Mouse (Mus musculus): Measurements from ENCODE around the gene Ptpra. TPM values are rescaled to one million over a fixed set of nuclear protein-coding genes. Genes with fewer than 3 reads are reported as not detected.

Gene Ptpra
- polyA plus RNA-seq, 1 experiment from 2014 or later: 104 TPM

- Histone ChIP-seq H3K4me3 (peak overlapping the region; percentile 87), H3K27me3 (peaks cover 12% of the 10 kb centered on the region), H3K27ac (peak overlapping the region; percentile 77), H3K36me3 (no peaks in the 10 kb centered on the region), H3K9me3 (no peaks in the 10 kb centered on the region), H3K9ac (peak overlapping the region; percentile 92), H3K4me1 (peaks cover 29% of the 10 kb centered on the region), H3K4me2 (replicated peaks) (peak overlapping the region; percentile 78)
- ATAC-seq (ENCODE audit: low FRiP score, low read depth): peak; percentile 88
- WGBS: under 1% methylated on average over 47 of the region's 47 CpGs
These were observed 337 bp downstream of the Ptpra start for GRCm38 (mm10) chr2:130450434-130450796.

DNA sequence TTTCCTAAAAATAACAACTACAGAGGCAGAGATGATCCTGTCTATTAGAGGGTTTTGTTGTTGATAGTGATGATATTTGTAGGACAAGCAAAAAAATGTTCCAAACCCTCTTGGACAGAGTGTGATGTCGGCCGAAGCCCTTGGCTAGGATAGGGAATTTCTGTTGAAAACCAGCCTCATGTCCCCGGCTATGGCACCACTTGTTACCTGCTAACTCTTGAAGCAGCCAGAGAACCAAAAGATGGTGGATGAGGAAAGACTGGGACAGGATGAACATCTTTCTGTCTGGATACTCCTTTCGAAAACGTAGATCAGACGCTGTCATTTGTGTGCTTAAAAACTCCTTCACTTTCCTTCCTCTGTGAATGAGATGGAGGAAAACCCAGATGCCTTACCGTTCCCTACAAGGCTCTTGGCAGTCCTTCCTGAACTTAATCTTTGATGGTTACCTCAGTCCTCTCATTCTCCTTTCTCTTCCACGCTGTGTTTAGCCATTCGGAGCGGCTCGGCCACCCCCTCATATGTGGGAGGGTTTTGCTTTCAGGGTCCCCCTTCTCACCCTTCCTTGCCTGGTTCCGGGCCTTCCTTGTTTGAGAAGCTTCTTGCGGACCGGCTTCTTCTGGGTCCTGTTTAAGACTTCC lies 1.1 kb downstream of the Ptpra start:
- Histone ChIP-seq H3K27ac (no peak overlapping the region), H3K4me1 (peaks cover 29% of the 10 kb centered on the region), H3K9me3 (no peaks in the 10 kb centered on the region), H3K4me3 (peak overlapping the region; percentile 87), H3K9ac (peak overlapping the region; percentile 92), H3K36me3 (no peaks in the 10 kb centered on the region), H3K4me2 (replicated peaks) (peak overlapping the region; percentile 78), H3K27me3 (peaks cover 12% of the 10 kb centered on the region)
- ATAC-seq (ENCODE audit: low FRiP score, low read depth): no peak
- WGBS: 68% methylated on average over 14 of the region's 14 CpGs

DNA sequence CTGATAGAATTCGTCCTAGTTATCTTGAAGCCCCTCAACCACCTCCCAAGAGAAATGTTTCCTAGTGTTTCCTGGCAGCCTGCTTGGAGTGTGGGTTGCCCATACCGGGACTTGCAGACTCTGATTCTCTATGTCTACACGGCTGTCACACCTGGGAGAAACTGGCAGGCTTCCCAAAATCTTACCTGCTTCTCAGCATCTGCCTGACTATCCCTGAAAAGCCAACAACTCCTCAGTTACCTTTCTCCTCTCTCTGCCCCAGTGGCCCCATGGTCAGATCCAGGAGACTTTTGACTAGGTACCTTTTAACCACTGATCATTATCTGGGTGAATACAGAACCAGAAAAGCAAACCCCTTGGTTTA lies 1.6 kb downstream of the Ptpra start:
- H3K9ac ChIP-seq: peak overlapping the region; percentile 92
- ATAC-seq (ENCODE audit: low FRiP score, low read depth): no peak
- peaks cover 29% of the 10 kb centered on the region for H3K4me1 ChIP-seq
- no peaks in the 10 kb centered on the region for H3K36me3 ChIP-seq
- H3K27ac ChIP-seq: no peak overlapping the region
- peak overlapping the region; percentile 78 for H3K4me2 ChIP-seq (replicated peaks)
- no peaks in the 10 kb centered on the region for H3K9me3 ChIP-seq
- peaks cover 12% of the 10 kb centered on the region for H3K27me3 ChIP-seq
- H3K4me3 ChIP-seq: peak overlapping the region; percentile 87
- 65% methylated on average over 3 of the region's 3 CpGs for WGBS

DNA sequence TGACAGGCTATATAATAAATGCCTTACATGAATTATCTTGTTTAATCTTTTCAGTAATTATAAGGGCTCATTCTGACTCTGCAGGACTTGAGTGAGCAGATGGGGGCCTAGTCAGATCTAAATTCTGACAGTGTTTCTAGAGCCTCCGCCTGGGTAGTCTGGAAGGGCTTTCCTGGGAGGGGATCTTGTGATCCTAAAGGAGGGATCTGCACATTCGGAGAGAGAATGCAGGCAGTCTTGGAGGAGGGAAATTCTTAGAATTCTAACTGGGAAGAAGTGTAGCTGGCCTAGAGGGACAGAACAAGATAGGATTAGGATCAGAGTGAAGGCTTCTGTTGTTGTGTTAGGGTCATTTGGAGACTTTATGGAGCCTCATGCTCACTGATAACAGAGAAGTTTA lies 2.2 kb downstream of the Ptpra start:
- peaks cover 12% of the 10 kb centered on the region for H3K27me3 ChIP-seq
- peaks cover 29% of the 10 kb centered on the region for H3K4me1 ChIP-seq
- ATAC-seq (ENCODE audit: low FRiP score, low read depth): no peak
- 63% methylated on average over 2 of the region's 2 CpGs for WGBS
- no peaks in the 10 kb centered on the region for H3K9me3 ChIP-seq
- H3K36me3 ChIP-seq: no peaks in the 10 kb centered on the region
- no peak overlapping the region for H3K9ac ChIP-seq
- H3K4me3 ChIP-seq: no peak overlapping the region
- H3K27ac ChIP-seq: no peak overlapping the region
- H3K4me2 ChIP-seq (replicated peaks): no peak overlapping the region

- Histone ChIP-seq H3K9ac (no peak overlapping the region), H3K27ac (no peak overlapping the region), H3K4me3 (no peak overlapping the region), H3K9me3 (no peaks in the 10 kb centered on the region), H3K4me1 (peaks cover 29% of the 10 kb centered on the region), H3K36me3 (no peaks in the 10 kb centered on the region), H3K4me2 (replicated peaks) (0 out of 2 replicates have a peak overlapping the region, but pooled peaks have one; percentile 9), H3K27me3 (peaks cover 6% of the 10 kb centered on the region)
- WGBS: 58% methylated on average over 6 of the region's 6 CpGs
- ATAC-seq (ENCODE audit: low FRiP score, low read depth): no peak
These were observed 3.3 kb downstream of the Ptpra start for GRCm38 (mm10) chr2:130453421-130453820.

DNA sequence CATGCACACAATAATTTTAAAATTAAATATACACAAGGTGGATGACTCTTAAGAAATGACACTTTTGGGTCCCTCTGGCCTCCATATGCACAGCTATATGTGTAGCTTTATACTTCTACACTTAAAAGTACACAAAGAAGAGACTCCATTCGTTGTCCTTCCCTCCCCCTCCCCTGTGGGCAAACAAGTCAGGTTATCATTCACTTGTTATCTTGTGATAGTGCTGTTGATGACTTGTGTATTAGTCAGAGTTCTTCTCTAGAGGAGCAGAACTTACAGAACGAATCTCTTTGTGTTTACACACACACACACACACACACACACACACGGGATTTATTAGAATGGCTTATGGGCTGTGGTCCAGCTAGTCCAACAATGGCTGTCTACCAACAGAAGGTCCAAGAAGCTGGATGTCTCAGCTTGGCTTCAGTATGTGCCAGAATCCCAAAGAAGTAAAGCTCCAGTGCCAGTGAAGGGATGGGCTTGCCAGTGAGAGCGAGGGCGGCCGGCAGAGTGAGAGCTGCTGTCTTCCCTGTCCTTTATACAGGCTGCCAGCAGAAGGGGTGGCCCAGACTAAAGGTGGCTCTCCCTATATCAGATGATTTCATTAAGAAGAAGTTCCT lies 4.8 kb downstream of the Ptpra start:
- no peak overlapping the region for H3K4me2 ChIP-seq (replicated peaks)
- no peak overlapping the region for H3K9ac ChIP-seq
- no peak overlapping the region for H3K27ac ChIP-seq
- no peaks in the 10 kb centered on the region for H3K27me3 ChIP-seq
- no peaks in the 10 kb centered on the region for H3K36me3 ChIP-seq
- no peaks in the 10 kb centered on the region for H3K9me3 ChIP-seq
- peaks cover 21% of the 10 kb centered on the region for H3K4me1 ChIP-seq
- no peak for ATAC-seq (ENCODE audit: low FRiP score, low read depth)
- 89% methylated on average over 6 of the region's 6 CpGs for WGBS
- no peak overlapping the region for H3K4me3 ChIP-seq

GRCm38 (mm10) chr2:130457871-130458270 lies 7.8 kb downstream of the Ptpra start:
- H3K9me3 ChIP-seq: no peaks in the 10 kb centered on the region
- 88% methylated on average over 3 of the region's 3 CpGs for WGBS
- ATAC-seq (ENCODE audit: low FRiP score, low read depth): no peak
- peaks cover 8% of the 10 kb centered on the region; the same call in 1 of the 2 replicates for H3K4me1 ChIP-seq
- no peak overlapping the region for H3K4me2 ChIP-seq (replicated peaks)
- no peak overlapping the region for H3K4me3 ChIP-seq
- H3K27me3 ChIP-seq: no peaks in the 10 kb centered on the region
- no peaks in the 10 kb centered on the region for H3K36me3 ChIP-seq
- H3K27ac ChIP-seq: no peak overlapping the region
- no peak overlapping the region for H3K9ac ChIP-seq

GRCm38 (mm10) chr2:130459576-130459975 lies 9.5 kb downstream of the Ptpra start:
- H3K4me2 ChIP-seq (replicated peaks): no peak overlapping the region
- no peak for ATAC-seq (ENCODE audit: low FRiP score, low read depth)
- H3K9ac ChIP-seq: no peak overlapping the region
- H3K4me1 ChIP-seq: peaks cover 4% of the 10 kb centered on the region; the same call in 1 of the 2 replicates
- no peaks in the 10 kb centered on the region for H3K36me3 ChIP-seq
- 88% methylated on average over 3 of the region's 3 CpGs for WGBS
- no peaks in the 10 kb centered on the region for H3K9me3 ChIP-seq
- H3K4me3 ChIP-seq: no peak overlapping the region
- no peak overlapping the region for H3K27ac ChIP-seq
- no peaks in the 10 kb centered on the region for H3K27me3 ChIP-seq

DNA sequence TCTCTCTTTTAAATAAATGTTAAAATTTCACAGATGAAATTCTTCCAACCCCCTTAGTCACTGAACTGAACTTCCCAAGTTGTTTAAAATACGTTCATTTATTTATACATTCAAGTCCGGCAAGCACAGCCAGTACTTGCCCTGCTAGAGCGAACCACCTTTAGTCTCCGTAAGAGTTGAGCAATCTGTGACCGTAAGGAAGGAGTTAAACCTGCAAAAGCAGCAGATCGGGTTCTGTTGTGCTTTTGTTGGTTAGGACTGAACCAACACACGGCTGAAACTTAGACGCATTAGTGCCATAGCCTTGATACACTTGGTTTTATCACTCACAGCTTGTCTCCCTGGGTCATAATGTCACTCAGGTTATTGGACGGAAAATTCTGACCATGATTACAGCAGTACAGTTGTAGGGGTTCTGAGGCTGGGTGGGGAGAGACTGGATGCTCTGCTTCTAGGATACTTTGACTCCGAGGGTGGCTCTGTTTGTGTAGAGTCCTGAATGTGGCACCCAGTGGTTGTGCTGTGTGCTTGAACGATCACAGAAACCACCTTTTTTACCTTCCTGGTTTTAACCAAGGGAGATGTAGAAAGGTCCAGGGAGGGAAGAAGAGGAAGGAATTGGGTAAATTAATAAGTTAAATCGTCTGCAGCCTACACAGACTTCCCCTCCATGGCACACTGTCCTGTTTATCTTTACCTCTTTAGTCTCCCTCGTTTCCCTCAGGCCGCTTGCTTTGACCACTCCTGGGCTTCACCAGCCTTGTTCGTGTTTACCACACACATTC lies 11.4 kb downstream of the Ptpra start:
- Histone ChIP-seq H3K4me2 (replicated peaks) (no peak overlapping the region), H3K4me1 (peaks cover 4% of the 10 kb centered on the region; the same call in 1 of the 2 replicates), H3K4me3 (no peak overlapping the region), H3K9ac (no peak overlapping the region), H3K36me3 (no peaks in the 10 kb centered on the region), H3K27ac (no peak overlapping the region), H3K9me3 (no peaks in the 10 kb centered on the region), H3K27me3 (no peaks in the 10 kb centered on the region)
- WGBS: 68% methylated on average over 15 of the region's 15 CpGs
- ATAC-seq (ENCODE audit: low FRiP score, low read depth): no peak

- Histone ChIP-seq H3K9me3 (no peaks in the 10 kb centered on the region), H3K4me3 (no peak overlapping the region), H3K4me1 (peaks cover 18% of the 10 kb centered on the region), H3K36me3 (no peaks in the 10 kb centered on the region), H3K9ac (no peak overlapping the region), H3K4me2 (replicated peaks) (no peak overlapping the region), H3K27me3 (no peaks in the 10 kb centered on the region), H3K27ac (no peak overlapping the region)
- no peak for ATAC-seq (ENCODE audit: low FRiP score, low read depth)
- WGBS: 96% methylated on average over 1 of the region's 1 CpGs
These were observed 16.4 kb downstream of the Ptpra start for GRCm38 (mm10) chr2:130466438-130466837.

DNA sequence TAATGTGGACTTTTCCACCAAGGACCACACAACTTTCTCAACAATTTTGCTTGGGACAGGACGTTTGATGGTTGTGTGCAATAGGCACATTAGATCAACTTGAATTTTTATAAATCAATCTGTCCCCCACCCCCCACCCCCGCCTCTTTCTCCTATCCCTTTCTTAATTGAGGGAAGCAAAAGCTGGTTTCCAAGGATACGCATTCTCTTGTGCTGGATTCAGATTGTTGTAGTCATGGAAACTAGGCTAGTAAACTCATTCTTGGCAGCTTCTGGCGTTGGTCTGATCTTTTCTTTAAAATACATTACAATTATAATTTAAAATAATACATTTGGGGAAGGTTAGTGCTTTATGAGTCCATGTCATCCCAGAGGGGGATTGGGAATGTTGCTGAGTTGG lies 19.3 kb downstream of the Ptpra start:
- Histone ChIP-seq H3K36me3 (no peaks in the 10 kb centered on the region), H3K4me3 (no peak overlapping the region), H3K27me3 (no peaks in the 10 kb centered on the region), H3K4me1 (peaks cover 16% of the 10 kb centered on the region), H3K27ac (no peak overlapping the region), H3K4me2 (replicated peaks) (no peak overlapping the region), H3K9me3 (no peaks in the 10 kb centered on the region), H3K9ac (no peak overlapping the region)
- ATAC-seq (ENCODE audit: low FRiP score, low read depth): no peak
- 64% methylated on average over 4 of the region's 4 CpGs for WGBS

- H3K9ac ChIP-seq: no peak overlapping the region
- no peak overlapping the region for H3K4me3 ChIP-seq
- peaks cover 16% of the 10 kb centered on the region for H3K4me1 ChIP-seq
- H3K27ac ChIP-seq: no peak overlapping the region
- no peak for ATAC-seq (ENCODE audit: low FRiP score, low read depth)
- no peaks in the 10 kb centered on the region for H3K36me3 ChIP-seq
- no peaks in the 10 kb centered on the region for H3K9me3 ChIP-seq
- H3K27me3 ChIP-seq: no peaks in the 10 kb centered on the region
- H3K4me2 ChIP-seq (replicated peaks): no peak overlapping the region
- 96% methylated on average over 2 of the region's 2 CpGs for WGBS
These were observed 19.9 kb downstream of the Ptpra start for GRCm38 (mm10) chr2:130469935-130470334.
